Mouse (Mus musculus) MEL (cell line): Measurements from ENCODE around the gene Olfr1511. TPM values are rescaled to one million over a fixed set of nuclear protein-coding genes. Genes with fewer than 3 reads are reported as not detected.

Experiments
- DNase-seq: peaks from one replicate; pipeline ENCODE4 v3.0.0; 2011; ENCODE audit warnings: low read depth, low spot score
- H3K27ac ChIP-seq: 2 replicates; pipeline ENCODE4 v1.5.1; 2012; ENCODE audit warnings: low read depth, mild to moderate bottlenecking, control low read depth, low read length, moderate library complexity; ENCODE audit not compliant: control insufficient read depth
- H3K27me3 ChIP-seq, 2 experiments: fragments of 150-350 bp in 1 of 2; sonication (generic) in 1 of 2; 2 replicates each; pipeline ENCODE4 v1.6.1; 2012; ENCODE audit warnings: low read length in 2 of 2, mild to moderate bottlenecking in 2 of 2, improper control_type of control experiment in 1 of 2, moderate library complexity in 1 of 2; ENCODE audit not compliant: insufficient read depth in 2 of 2, control insufficient read depth in 1 of 2
- H3K36me3 ChIP-seq, 2 experiments: 2 replicates each; pipeline ENCODE4 v1.6.1; 2012 to 2014; ENCODE audit warnings: low read length in 2 of 2, improper control_type of control experiment in 1 of 2, inconsistent platforms in 1 of 2, mild to moderate bottlenecking in 1 of 2; ENCODE audit not compliant: insufficient read depth in 2 of 2, control insufficient read depth in 1 of 2
- H3K4me1 ChIP-seq, 2 experiments: fragments of 150-350 bp in 1 of 2; sonication (generic) in 1 of 2; 2 replicates each; pipeline ENCODE4 v1.6.1; 2012; ENCODE audit warnings: low read length in 2 of 2, improper control_type of control experiment in 1 of 2, mild to moderate bottlenecking in 1 of 2; ENCODE audit not compliant: insufficient read depth in 2 of 2, control insufficient read depth in 1 of 2
- H3K4me3 ChIP-seq, 2 experiments: fragments of 150-350 bp in 1 of 2; sonication (generic) in 1 of 2; 2 replicates each; pipeline ENCODE4 v1.5.1; 2012; ENCODE audit warnings: low read depth in 2 of 2, low read length in 2 of 2, mild to moderate bottlenecking in 2 of 2, moderate library complexity in 2 of 2, control low read depth in 1 of 2, improper control_type of control experiment in 1 of 2; ENCODE audit not compliant: control insufficient read depth in 1 of 2, insufficient read depth in 1 of 2
- H3K79me2 ChIP-seq: 2 replicates; pipeline ENCODE4 v1.6.1; 2012; ENCODE audit warnings: mild to moderate bottlenecking, low read length, moderate library complexity; ENCODE audit not compliant: control insufficient read depth, poor library complexity, insufficient read depth
- H3K9ac ChIP-seq: 2 replicates; pipeline ENCODE4 v1.6.1; 2012; ENCODE audit warnings: low read depth, mild to moderate bottlenecking, control low read depth, low read length, moderate library complexity; ENCODE audit not compliant: control insufficient read depth, poor library complexity, severe bottlenecking
- H3K9me3 ChIP-seq: fragments of 150-350 bp; sonication (generic); replicated peaks from 2 replicates; pipeline ENCODE4 v1.6.1; 2012; ENCODE audit warnings: mild to moderate bottlenecking, low read length, improper control_type of control experiment, moderate library complexity; ENCODE audit not compliant: insufficient read depth
- BHLHE40 ChIP-seq: IDR thresholded peaks from 2 replicates; pipeline ENCODE4 v1.6.1; 2012; ENCODE audit warnings: low read depth, mild to moderate bottlenecking, inconsistent platforms, low read length, improper control_type of control experiment, borderline replicate concordance
- CHD2 ChIP-seq: IDR thresholded peaks from 2 replicates; pipeline ENCODE4 v1.6.1; 2011; ENCODE audit warnings: low read length, improper control_type of control experiment
- ELF1 ChIP-seq: IDR thresholded peaks from 2 replicates; pipeline ENCODE4 v1.6.1; 2014; ENCODE audit warnings: low read depth, mild to moderate bottlenecking, inconsistent platforms, low read length, improper control_type of control experiment, moderate library complexity
- GABPA ChIP-seq: IDR thresholded peaks from 2 replicates; pipeline ENCODE4 v1.6.1; 2012; ENCODE audit warnings: low read depth, mild to moderate bottlenecking, inconsistent platforms, low read length, improper control_type of control experiment, moderate library complexity
- GATA1 ChIP-seq: IDR thresholded peaks from 2 replicates; pipeline ENCODE4 v1.6.1; 2011; ENCODE audit warnings: low read depth, low read length, improper control_type of control experiment
- HCFC1 ChIP-seq: IDR thresholded peaks from 2 replicates; pipeline ENCODE4 v1.6.1; 2012; ENCODE audit warnings: low read depth, mild to moderate bottlenecking, inconsistent platforms, low read length, improper control_type of control experiment, moderate library complexity
- JUND ChIP-seq: IDR thresholded peaks from 2 replicates; pipeline ENCODE4 v1.6.1; 2011; ENCODE audit warnings: low read depth, mild to moderate bottlenecking, improper control_type of control experiment, low read length
- MAX ChIP-seq: IDR thresholded peaks from 2 replicates; pipeline ENCODE4 v1.6.1; 2011; ENCODE audit warnings: low read length, improper control_type of control experiment
- MAZ ChIP-seq: IDR thresholded peaks from 2 replicates; pipeline ENCODE4 v1.6.1; 2012; ENCODE audit warnings: low read depth, mild to moderate bottlenecking, inconsistent platforms, low read length, improper control_type of control experiment
- MXI1 ChIP-seq: IDR thresholded peaks from 2 replicates; pipeline ENCODE4 v1.6.1; 2011; ENCODE audit warnings: mild to moderate bottlenecking, low read depth, low read length, improper control_type of control experiment
- MYB ChIP-seq: IDR thresholded peaks from 2 replicates; pipeline ENCODE4 v1.6.1; 2011; ENCODE audit warnings: mild to moderate bottlenecking, low read depth, low read length, improper control_type of control experiment
- NELFE ChIP-seq: IDR thresholded peaks from 2 replicates; pipeline ENCODE4 v1.6.1; 2011; ENCODE audit warnings: low read depth, low read length, improper control_type of control experiment
- POLR2AphosphoS2 ChIP-seq: IDR thresholded peaks from 2 replicates; pipeline ENCODE4 v1.6.1; 2011; ENCODE audit warnings: low read length, improper control_type of control experiment
- RCOR1 ChIP-seq: IDR thresholded peaks from 2 replicates; pipeline ENCODE4 v1.6.1; 2012; ENCODE audit warnings: low read depth, mild to moderate bottlenecking, inconsistent platforms, low read length, improper control_type of control experiment
- SIN3A ChIP-seq: IDR thresholded peaks from 2 replicates; pipeline ENCODE4 v1.6.1; 2012; ENCODE audit warnings: low read length, improper control_type of control experiment, inconsistent platforms
- SMC3 ChIP-seq: IDR thresholded peaks from 2 replicates; pipeline ENCODE4 v1.6.1; 2011; ENCODE audit warnings: low read depth, low read length, improper control_type of control experiment
- TAL1 ChIP-seq: IDR thresholded peaks from 2 replicates; pipeline ENCODE4 v1.6.1; 2012; ENCODE audit warnings: mild to moderate bottlenecking, inconsistent platforms, low read length, moderate library complexity, mixed read lengths
- UBTF ChIP-seq: IDR thresholded peaks from 2 replicates; pipeline ENCODE4 v1.6.1; 2012; ENCODE audit warnings: low read depth, mild to moderate bottlenecking, inconsistent platforms, low read length, improper control_type of control experiment, moderate library complexity, borderline replicate concordance; ENCODE audit not compliant: insufficient read depth
- ZC3H11A ChIP-seq: IDR thresholded peaks from 2 replicates; pipeline ENCODE4 v1.6.1; 2012; ENCODE audit warnings: low read depth, mild to moderate bottlenecking, inconsistent platforms, low read length, improper control_type of control experiment
- ZMIZ1 ChIP-seq: IDR thresholded peaks from 2 replicates; pipeline ENCODE4 v1.6.1; 2012; ENCODE audit warnings: low read depth, mild to moderate bottlenecking, inconsistent platforms, low read length, improper control_type of control experiment, moderate library complexity
- ZNF384 ChIP-seq: IDR thresholded peaks from 2 replicates; pipeline ENCODE4 v1.6.1; 2012; ENCODE audit warnings: low read depth, mild to moderate bottlenecking, inconsistent platforms, low read length, improper control_type of control experiment
- polyA plus RNA-seq, 2 experiments: library from polyadenylated mRNA; stranded (reverse) in 1 of 2; unstranded in 1 of 2; fragments of >175 nt in 1 of 2; fragments of >200 nt in 1 of 2; gene quantifications; 2 replicates each; pipeline versions ENCODE4 v1.2.1 to v1.2.4; 2012; ENCODE audit warnings: low replicate concordance in 2 of 2, low read depth in 1 of 2; ENCODE audit not compliant: insufficient read length in 2 of 2, insufficient read depth in 1 of 2, missing spikeins in 1 of 2
- total RNA-seq: library from RNA; depleted of rRNA; stranded (reverse); fragments of 300-350 nt; gene quantifications from 2 replicates; pipeline ENCODE4 v1.2.3, GENCODE M21; 2012

Gene Olfr1511
- total and polyA plus RNA-seq, 3 experiments = not detected

DNA sequence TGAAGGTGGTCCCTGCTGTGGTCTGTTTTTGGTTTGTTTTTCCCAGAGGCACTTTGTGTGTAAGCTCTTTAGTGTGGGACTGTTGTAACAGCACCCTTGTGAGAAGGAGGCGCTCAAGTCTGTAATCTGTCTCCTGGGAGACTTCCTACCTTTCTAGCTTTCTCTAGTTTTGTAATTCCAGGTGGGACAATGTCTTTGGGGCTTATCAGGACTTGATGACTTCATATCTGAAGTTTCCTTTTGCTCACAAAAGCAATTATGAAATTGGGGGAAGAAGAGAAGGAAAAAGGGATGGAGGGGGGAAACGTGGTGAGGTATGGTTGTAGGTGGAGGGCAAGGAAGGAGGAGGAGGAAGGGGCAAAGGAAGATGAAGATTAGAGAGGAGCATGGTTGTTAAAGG, 18.1 kb downstream of the Olfr1511 start, which contains the start of gene Olfr1512:
Gene Olfr1512, minus strand, starts transcription at position 101 of the 400 bp plus-strand sequence.
- no peaks in the 10 kb centered on the region for H3K36me3 ChIP-seq

DNA sequence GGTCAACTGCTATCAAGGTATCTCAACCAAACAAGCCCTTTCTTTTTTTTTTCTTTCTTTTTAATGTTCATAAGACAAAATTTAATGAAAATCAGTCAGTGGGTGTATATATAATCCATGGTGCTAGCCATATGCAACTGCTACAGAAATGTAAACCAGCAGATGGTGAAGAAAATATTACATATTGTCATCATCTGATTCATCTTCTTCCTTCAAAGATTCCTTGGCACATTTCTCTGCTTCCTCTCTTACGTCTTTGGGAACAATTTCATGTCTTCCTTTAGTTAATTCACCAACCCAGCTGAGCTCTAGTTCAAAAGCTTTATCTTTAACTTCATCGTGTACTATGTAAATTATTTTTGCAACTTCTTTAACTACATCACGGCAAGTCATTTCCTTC, 28.4 kb downstream of the Olfr1511 start:
- H3K79me2 ChIP-seq = no peaks in the 10 kb centered on the region
- H3K9ac ChIP-seq = no peak overlapping the region
- no peaks in the 10 kb centered on the region for H3K36me3 ChIP-seq
- no peak for DNase-seq
- H3K9me3 ChIP-seq = no peaks in the 10 kb centered on the region
- TF ChIP-seq MYB (no peak), UBTF (no peak), GABPA (no peak), TAL1 (no peak), ZC3H11A (no peak), SMC3 (no peak)
- no peak overlapping the region for H3K27ac ChIP-seq
- H3K4me3 ChIP-seq = no peak overlapping the region
- H3K4me1 ChIP-seq = no peaks in the 10 kb centered on the region
- H3K27me3 ChIP-seq = no peaks in the 10 kb centered on the region

More for the DNA sequence above, 18.1 kb downstream of the Olfr1511 start, which contains the start of gene Olfr1512:
- Histone ChIP-seq H3K79me2 (no peaks in the 10 kb centered on the region), H3K4me1 (no peaks in the 10 kb centered on the region), H3K27ac (no peak within 1 kb of the TSS), H3K9ac (no peak within 1 kb of the TSS), H3K4me3 (no peak within 1 kb of the TSS), H3K9me3 (no peaks in the 10 kb centered on the region), H3K27me3 (no peaks in the 10 kb centered on the region)
- DNase-seq = no peak
- TF ChIP-seq SIN3A (no peak), GABPA (no peak), NELFE (no peak), SMC3 (no peak), RCOR1 (no peak), TAL1 (no peak), GATA1 (no peak), MXI1 (no peak), BHLHE40 (no peak), POLR2AphosphoS2 (no peak), ELF1 (no peak), CHD2 (no peak), JUND (no peak), MAZ (no peak), MAX (no peak), HCFC1 (no peak), ZMIZ1 (no peak), ZNF384 (no peak)
